Mouse (Mus musculus): ENCODE measurements around the gene Tsga10ip.
"Not testable (repeated sequence)": the region's sequence is repeated elsewhere in the genome, so short reads cannot be mapped to it uniquely, and the experiment has no call there.

Gene Tsga10ip

DNA sequence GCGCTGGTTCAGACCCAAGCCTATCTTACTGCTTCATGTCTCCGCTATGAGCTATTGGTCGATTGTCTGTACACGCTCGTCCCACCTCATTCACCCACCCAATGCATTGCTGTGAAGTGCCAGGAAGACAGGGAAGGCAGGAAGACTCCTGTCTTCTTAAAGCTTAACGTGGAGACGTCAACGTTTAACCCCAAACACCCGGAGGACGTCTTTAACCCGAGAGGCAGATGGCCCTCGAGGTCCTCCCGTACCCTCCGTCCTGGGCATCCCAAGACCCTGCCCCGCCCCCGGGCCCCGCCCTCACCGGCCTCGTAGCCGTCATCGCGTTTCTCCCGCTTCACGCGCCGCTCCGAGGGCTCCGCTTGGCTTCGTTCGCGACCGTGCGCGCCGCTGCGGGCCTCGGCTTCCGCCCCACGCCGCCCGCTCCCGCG, 14.3 kb downstream of the Tsga10ip start:
- no peak for DNase-seq

DNA sequence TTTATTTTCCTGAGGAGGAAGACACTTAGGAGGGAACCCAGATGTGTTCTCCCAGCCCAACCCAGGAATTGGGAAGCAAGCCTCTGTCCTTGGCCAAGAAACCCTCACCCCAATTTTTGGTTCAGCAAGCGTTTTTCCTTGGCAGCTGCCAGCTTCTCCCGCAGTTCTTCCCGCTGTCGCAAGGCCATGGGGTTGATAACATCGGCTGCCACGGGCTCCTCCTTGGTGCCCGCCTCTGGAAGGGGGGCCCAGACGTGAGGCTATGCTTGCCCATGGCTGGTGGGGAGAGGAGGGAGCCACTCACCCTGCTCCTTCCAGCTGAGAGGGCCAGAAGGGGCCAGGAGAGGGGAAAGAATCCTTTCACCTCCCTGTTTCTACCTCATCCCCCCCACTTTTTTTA, 17.6 kb downstream of the Tsga10ip start:
- no peak for DNase-seq

DNA sequence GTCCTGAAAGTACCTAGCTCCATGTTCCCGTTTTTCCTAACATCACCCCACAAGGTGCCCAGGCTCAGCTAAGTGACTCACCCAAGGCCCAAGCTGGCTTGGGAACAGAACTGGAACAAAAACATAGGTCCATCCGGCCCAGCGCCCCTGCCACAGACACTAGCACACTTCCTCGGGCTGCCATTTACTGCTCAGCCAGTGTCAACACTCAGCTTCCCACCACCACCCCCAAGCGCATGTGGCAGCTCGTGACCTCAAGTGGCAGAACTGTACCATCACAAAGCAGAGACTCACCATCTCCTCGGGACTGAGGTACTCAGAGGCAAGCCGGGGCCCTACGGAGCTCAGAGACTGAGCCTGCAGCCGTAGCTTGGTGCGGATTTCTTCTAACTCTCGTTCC, 19.0 kb downstream of the Tsga10ip start:
- DNase-seq: no peak

DNA sequence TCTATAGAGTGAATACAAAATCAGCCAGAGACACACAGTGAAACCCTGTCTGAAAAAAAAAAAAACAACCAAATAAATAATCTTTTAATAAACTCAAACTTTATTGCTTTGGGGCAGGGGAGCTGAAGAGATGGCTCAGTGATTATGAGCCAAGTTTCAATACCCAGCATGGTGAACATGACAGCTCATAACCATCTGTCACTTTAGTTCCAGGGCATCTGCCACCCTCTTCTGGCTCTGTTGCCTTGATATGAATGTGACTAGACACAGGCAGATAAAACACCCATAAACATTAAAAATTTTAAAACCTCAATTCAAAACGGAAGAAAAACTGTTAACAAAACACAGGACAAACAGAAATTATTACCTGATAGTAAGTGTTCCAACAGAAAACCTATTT, 24.9 kb downstream of the Tsga10ip start:
- no peak for DNase-seq

DNA sequence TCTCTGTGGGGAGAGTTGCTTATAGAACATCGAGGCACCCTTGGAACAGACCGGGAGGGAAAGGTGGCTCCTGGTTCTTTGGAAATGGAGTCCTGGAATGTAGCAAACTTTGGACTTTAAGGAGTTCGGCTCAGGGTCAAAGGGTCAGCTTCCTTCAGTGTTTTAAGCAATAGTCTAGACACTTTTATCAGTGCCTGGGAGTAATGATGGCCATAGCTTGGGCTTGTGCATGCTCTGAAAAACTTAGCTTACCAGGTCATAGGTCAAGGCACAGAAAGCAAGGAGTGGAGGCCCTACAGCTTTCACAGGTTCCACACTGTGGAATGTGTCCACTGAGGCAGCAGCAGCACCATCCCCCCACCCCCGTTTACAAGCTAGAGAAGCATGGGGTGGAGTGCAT, 27.6 kb downstream of the Tsga10ip start:
- DNase-seq: no peak

DNA sequence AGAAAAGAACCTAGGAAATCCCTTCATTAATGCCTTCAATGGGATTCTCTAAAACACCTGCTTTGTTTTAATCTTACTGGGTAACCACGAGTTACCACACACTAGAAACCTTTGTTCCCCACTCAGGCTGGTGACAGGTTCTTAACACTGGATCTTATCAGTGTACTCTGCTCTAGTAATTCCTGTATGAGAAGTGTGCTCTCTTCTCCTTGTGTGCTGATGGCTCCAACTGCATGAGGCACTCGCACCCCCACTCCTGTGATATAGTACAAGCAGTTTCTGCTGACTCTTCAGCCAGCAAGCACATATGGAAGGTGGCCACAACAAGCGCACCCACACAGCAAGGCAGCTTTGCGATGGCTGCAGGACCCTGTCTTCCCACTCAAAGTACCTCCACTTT, 28.1 kb downstream of the Tsga10ip start:
- DNase-seq: no peak

DNA sequence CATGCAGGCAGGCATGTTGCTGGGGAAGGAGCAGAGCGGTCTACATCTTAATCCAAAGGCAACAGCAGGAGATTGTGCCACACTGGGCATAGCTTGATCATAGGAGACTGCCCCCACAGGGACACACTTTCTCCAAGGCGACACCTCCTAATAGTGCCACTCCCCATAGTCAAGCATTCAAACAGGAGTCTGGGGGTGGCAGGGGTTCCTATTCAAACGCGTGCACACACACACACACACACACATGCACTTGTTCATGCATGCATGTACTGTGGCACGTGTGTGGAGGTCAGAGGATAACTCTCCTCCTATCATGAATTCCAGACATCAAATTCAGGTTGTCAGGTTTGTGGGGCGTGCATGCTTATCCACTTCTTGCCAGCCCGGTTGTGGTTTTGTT, 29.6 kb downstream of the Tsga10ip start:
- DNase-seq: no peak

DNA sequence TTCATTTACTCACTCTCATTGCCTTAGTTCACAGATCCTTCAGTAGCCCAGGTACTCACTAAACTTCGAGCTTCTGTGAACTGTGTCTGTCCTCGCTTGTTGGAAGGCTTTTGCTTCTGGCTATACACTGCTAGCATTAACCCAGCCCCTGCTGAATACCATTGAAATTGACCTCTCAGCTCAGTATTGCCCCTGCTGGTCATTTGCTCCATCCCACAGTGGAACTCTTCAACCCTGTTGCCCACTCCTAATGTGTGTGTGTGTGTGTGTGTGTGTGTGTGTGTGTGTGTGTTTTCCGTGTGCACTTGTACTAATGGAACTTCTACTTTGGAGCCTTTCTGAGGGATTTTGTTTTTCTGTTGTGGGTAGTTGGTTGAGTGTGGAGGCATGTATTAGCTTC, 31.4 kb downstream of the Tsga10ip start:
- no peak for DNase-seq

DNA sequence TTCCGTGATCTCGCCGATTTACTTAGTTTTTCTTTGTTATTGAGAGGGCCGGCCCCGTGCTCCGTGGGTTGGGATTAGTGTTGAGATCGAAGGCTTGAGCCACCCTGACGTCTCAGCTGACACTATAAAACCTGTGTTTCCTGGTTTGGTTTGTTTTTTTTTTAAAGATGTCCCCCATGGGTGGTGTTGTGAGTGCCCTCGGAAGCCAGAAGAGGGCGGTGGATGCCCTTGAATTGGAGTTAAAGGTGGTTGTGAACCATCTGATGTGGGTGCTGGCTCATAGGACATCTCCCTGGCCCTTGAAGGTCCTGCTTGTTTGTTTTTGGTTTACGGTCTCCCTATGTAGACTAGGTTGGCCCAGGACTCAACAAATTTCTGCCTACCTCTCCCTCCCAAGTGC, 34.9 kb downstream of the Tsga10ip start:
- DNase-seq: no peak

DNA sequence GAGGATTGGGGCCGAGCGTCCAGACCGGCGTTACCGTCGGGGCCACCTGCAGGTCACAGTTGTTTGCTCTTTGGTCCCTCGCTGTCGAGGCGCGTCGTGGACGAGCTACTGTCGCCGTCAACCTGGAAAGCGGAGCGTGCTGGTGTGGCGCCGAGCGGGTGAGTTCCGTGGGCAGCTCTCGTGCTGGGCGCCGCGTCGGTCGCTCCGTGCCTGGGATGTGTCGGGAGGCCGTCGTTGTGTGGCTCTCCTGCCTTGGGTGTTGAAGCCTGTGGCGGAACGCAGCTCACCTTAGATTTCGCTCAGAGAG, 35.3 kb downstream of the Tsga10ip start, which contains the start of gene Banf1:
Banf1 (minus strand) TSS at position 116 of the 307 bp plus-strand sequence.
- no peak for DNase-seq

DNA sequence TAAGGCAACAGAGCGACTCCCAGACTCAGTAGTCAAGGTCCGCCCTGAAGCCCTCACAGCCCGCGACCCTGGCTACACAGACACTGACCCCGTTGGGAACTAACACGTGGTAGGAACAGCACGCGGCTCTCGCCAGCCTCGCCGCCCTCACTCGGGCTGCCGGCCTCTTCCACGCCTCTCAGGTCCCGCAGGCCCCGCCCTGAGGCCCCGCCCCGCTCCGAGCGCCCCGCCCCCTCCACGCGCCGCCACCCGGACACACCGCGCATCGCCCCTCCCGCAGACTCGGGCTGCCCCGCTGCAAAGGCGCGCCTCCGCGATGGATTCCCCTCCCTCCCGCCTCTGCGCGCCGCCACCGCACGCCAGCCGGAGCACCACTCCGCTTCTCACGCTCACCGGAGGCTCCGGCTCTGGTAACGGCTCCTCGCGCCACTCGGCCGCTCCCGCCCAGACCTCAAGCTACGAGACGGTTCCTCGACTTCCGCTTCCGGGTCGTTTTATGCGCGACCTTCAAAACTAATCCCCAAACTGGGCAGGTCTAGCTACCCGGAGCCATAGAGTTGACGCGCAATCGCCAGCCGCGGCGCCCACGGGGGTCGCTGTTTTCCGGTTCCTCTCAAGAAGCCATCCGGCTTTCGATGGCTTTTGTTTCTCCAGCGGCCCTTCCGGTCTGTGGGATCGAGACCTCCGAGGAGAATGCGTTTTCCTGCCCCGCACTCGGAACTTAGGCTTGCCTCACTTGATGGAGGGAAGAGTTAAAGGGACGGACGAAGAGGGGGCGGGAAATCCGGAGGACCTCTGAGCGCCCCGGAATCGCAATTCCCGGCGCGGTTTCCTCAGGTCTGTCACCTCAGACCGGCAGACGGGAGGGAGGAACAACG, 35.9 kb downstream of the Tsga10ip start, which contains the start of gene Eif1ad:
Eif1ad (plus strand) TSS at position 567 of the 878 bp plus-strand sequence.
- peak; percentile 95 for DNase-seq

DNA sequence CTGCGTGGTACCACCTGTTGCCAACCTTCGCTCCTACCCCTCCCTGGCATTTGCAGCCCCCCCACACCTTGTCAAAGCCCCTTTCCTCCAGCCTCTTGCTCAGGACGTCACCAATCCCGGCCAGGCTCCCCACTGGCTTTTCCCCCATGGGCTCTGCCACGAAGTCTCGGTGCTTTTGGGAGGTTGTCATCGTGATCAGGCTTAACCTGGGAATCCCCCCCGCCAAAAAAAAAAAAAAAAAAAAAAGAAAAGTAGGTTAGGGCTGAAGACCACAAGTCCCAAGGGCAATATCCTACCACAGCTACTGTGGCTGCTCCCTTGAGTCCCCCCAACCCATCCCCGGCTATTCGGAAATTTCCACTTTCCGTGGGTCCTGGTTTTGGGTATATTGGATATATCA, 36.6 kb downstream of the Tsga10ip start:
- no peak for DNase-seq

DNA sequence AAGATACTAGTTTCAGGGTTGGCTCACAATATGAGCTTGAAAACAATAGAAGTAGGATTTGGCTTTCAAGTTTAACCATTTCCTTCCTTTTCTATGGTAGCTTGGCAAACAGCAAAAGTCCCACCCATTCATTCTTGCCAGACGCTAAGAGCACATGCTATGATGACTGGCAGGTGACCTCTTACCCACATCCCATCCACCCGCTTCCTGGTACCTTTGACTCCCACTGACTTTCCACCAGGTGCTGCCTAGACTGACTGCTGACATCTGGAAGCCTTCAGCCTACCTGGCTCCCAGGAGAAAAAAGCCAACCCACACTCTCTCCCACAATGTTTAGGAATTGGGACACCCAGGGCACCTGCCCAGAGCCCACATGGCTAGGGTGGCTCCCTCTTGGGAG, 38.2 kb downstream of the Tsga10ip start:
- DNase-seq: no peak

DNA sequence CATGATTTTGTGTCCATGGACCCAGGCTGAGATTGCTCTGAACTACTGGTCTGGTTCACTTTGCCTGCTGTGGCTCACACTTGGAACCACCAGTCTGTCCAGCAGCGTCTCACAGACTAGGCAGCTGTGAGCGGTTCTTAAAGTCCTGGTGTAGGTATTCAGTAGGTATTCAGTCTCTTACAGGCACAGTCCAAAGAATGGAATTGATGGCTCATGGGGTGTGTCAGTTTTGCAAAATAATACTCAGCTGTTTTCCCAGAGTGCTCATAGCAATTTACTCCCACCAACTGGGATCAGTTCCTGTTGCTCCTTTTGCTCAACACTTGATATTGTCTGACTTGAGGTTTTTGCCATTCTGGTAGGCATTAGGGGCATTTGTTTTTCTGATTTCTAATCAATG, 40.1 kb downstream of the Tsga10ip start:
- DNase-seq: no peak

DNA sequence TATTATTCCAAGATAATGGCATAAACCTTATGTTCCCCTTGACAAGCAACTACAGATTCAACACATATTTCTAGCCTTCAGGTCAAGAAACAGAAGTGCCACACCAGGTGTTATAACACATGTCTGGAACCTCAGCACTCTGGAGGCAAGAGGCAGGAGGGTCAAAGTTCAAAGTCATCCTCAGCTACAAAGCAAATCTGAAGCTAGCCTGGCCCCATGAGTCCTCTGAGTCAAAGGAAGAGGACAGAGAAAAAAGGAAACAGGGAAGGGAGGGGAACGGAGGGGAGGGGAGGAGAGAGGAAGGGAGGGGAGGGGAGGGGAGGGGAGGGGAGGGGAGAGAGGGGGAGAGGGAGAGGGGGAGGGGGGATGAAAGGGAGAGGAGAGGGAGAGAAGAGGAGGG, 46.2 kb downstream of the Tsga10ip start:
- DNase-seq: no peak

DNA sequence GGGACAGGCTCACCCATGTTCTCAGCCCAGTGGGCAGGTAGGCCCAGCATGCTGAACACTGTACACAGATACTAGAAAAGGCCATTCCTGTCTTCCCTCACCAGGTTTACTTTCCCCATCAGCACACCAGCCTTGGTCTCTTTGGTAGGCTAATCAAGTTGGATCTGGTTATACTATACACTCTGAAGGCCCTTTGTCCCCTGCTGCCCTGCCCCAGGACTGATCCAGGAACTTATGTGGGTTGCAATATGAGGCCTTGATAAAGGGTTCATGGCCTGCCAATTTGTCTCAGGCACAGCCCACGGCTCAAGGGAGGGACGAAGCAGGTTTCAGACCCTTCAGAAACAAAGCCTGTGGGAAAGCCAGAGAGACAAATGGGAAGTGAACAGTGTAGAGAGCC, 48.7 kb downstream of the Tsga10ip start:
- no peak for DNase-seq

DNA sequence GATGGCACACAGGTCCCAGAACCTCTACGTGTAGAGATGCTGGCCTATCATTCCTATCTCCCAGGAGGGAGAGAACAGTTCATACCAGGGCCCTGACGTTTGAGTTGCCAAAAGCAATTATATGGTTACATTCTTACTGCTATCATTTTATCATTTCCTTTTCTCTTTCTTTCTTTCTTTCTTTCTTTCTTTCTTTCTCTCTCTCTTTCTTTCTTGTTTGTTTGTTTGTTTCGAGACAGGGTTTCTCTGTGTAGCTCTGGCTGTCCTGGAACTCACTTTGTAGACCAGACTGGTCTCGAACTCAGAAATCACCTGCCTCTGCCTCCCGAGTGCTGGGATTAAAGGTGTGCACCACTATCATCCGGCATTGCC, 52.8 kb downstream of the Tsga10ip start, which contains the start of gene Cst6:
Cst6 (minus strand) TSS at position 73 of the 372 bp plus-strand sequence.
- not testable (repeated sequence) for DNase-seq

DNA sequence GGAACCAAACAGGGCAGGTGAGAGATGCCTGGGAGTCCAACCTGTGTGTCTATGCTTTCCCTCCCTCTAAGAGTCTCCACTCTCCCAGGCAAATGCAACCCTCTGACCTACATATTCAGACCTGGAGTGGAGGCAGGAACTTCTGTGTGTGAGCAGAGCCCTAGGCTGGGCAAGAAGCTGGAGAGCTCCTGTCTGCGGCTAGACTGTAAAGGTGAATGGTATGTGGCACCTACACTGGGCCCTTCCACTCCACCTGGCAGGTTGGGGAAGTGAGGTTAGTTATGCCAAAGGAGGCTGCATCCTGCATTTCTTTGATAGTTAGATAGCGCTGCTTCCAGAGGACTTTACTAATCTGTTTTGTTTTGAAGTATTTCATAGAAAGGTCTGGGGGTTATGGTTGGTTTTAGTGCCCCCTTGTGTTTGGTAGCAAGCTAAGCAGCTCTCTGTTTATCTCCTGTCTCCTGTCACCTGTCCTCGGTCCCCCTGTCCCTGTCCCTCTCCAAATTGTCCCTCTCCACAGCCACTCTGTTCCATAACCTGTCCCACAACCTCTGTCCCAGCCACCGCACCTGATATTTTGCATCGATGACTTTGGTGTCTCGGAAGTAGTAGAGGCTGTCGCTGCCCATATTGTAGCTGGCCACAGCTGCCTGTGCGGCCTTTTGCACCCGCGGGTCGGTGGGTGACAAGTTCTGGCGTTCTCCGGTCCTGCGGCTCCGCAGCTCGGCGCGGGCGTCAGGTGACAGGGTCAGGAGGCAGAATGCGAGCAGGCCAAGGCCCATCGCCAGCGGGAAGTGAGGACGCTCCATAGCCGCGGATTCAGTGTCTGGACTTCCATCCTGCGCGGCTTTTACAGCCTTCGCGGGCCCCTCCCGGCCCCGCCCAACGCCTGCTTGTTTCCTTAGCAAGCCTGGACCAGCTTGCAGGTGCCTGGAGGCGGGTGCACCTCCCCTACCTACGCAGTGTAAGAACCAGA, 53.5 kb downstream of the Tsga10ip start:
- peak; percentile 6 for DNase-seq

DNA sequence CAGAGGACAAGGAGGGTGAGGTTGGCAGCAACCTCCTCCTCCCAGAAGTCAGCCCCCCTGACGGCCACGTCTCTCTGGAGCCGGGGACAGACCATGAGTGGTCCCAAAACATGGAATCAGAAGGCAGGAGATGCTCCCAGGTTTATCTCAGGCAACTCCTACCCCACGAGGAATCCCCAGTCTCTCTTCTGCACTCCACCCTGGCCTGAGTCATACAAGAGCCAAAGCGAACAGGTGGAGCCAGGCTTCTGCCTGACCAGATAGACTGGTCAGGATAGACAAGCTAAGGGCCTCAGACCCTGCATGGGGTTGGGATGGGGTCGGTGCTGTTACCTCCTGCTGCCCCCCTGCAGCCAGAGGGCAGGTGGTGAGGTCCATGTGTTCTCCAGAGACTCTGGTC, 54.3 kb downstream of the Tsga10ip start:
- no peak for DNase-seq

DNA sequence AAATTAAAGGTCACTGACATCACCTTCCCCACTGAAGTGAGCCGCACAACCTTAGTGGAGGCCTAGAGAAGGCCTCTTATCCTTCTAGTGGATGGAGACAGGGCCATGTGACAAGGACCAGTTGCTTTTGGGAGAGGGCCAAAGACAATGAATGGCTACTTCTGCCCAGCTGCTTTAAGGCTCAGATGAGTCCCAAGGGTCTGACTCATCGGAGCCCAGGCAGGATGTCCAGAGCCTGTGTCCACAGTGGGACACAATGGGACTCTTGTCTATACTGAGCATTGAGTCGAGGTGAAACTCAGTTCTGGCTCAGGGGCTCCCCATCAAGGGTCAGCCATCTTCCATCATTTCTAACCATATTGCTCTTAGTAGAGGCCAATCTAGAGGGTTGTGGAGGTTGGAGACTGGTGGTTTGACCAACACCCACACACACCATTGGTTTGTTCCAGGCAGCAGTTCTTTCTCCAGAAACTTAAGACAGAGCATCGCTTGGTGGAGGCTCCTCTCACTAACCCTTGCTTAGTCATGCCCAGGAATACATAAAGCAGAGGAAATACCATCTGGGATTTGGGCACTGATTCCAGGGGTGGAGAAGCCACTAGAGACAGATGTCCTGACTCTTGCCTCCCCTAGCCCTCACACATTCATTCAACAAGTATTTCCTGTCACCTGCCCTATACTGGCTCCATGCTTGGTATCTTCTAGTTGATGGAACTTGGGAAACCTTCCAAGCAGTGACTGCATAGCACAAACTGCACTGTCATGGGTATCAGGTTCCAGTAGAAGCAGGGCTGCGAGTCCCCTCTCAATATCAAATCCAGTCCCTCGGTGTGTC, 56.8 kb downstream of the Tsga10ip start:
- no peak for DNase-seq

DNA sequence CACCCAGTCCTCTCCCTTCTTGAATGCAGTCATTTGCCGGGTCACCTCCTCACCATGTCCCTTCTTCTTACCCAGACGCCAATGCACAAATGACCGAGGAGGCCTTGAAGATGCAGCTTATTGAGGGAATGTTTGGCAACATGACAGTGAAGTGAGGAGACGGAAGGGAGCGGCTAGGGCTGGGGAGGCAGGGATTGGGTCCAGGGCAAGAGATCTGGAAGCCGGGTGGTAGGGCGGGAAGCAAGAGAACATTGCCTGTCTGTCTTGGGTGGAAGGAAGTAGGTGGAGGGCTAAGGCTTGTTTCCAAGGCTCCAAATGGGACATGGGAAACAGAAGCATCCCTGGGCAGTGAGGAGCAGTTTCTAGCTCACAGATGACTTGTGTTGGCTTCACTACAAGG, 61.0 kb downstream of the Tsga10ip start:
- no peak for DNase-seq
